Mouse (Mus musculus) WW6 (cell line): ENCODE measurements around the gene Psg26.
"Not testable (repeated sequence)": the region's sequence is repeated elsewhere in the genome, so short reads cannot be mapped to it uniquely, and the experiment has no call there.

Experiments used
- DNase-seq: peaks from one replicate; pipeline ENCODE4 v3.0.0-alpha.2; 2013; ENCODE audit warnings: low read depth, low spot score

Psg26 gene

GRCm38 (mm10) chr7:18484077-18484476 is at the start of gene Psg26:
Gene Psg26 (minus strand): TSS chr7:18484177.
- DNase-seq: no peak

DNA sequence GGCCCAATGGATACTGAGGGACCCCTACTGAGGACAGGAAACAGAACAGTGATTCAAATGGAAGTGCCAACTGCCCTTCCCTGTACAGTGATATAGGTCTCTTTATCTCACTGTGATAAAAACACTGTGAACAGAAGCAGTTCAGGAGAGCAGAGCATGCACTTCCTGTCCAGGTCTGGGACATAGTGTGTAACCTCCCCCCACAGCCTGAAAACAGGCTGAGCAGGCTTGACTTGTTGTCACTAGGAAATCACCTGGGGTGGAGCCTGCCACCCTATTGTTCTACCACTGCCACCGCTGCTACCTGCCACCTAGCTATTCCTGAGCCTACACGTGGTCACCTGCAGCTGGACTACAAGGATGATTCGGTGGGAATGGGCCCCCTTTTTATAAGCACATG is 49.4 kb upstream of the Psg26 start:
- no peak for DNase-seq

DNA sequence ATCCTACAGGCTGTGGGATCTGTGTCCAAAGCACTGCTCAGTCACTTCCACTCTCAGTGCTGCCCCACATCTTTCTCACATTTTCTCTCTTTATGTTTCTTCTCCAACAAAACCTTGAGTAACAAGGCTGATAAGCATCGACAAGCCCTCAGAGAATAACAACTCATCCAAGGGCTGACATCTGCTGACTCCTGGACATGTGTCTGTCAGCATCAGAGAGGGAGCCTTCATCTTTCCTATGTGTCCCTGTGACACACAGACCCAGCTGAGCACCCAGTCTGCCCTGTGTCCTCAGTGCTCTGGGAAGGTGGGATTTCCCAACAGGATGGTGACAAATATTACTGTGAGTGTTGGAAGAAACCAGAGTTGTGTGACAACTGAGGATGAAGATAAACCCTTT is 48.2 kb upstream of the Psg26 start, which contains the start of gene Psg25:
TSS of gene Psg25 (minus strand) at position 101 of the 400 bp plus-strand sequence.
- DNase-seq: no peak

GRCm38 (mm10) chr7:18524668-18525067 is 40.7 kb upstream of the Psg26 start:
- DNase-seq: no peak

- not testable (repeated sequence) for DNase-seq
Observed at GRCm38 (mm10) chr7:18512848-18513247, 28.9 kb upstream of the Psg26 start.

DNA sequence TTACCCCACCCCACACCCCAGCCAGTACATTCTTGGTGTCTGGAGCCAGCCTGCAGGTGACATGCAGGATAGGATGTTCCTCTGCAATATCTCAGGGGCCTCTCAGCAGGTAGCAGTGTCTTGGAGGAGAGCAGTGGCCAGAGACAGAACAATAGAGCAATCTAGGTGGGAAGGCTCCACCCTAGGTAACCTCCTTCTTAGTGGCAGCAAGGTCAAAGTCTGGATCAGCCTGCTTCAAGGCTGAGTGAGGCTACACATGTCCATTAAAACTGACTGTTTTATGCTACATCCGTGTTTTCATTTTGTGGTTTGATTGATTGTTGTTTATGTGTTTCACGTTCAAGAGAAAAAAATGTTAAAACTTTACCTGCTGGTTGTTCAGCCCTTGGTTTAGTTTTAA is 28.4 kb upstream of the Psg26 start:
- not testable (repeated sequence) for DNase-seq

GRCm38 (mm10) chr7:18511479-18511878 is 27.5 kb upstream of the Psg26 start:
- peak; percentile 29 for DNase-seq

DNA sequence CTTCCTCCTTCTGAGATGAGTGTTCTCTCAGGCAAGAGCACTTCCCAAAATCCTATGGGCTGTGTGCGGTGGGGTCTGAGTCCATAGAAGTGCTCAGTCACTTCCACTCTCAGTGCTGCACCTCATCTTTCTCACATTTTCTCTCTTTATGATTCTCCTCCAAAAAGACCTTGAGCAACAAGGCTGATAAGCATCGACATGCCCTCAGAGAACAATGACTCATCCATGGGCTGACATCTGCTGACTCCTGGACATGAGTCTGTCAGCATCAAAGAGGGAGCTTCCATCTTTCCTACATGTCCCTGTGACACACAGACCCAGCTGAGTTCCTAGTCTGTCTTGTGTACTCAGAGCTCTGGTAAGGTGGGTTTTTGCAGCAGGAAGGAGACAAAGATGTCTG is 52.0 kb downstream of the Psg26 start, which contains the start of gene Psg28:
TSS of gene Psg28 (minus strand) at position 101 of the 400 bp plus-strand sequence.
- not testable (repeated sequence) for DNase-seq
